Mouse (Mus musculus): ENCODE results near the gene Mcts2.

DNA sequence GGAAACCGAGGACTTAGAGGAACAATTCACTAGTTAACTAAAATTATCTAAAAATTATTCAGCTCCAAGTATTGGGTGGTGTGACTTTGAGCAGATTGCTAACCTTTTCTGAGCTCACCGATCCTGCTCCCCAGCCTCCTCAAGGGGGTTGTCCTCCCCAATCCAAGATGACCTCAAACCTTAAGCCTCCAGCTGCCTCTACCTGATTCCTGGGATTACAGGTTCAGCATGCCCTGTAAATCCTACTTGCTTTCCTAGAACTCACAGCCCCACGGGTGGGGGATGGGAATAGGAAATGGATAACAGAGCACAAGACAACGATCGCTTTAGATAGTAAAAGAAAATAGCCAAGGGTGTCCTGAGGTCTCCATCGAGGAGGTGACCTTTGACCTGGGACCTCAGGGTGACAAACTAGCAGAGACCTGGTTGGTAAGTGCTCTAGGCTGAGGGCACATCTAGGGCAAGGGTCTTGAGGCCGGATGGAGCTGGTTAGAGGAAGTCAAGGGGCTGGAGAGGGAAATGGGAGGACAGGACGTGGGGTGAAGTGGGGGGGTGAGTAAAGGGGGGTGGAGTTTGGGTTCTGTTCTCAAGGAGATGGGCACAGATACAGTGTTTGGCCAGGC is 42.3 kb downstream of the Mcts2 start:
- no peak for TF ChIP-seq CTCF (IDR thresholded peaks at IDR 0.05)
- peak; percentile 59 for TF ChIP-seq EP300 (IDR thresholded peaks at IDR 0.05)
